Mouse (Mus musculus): ENCODE data around the gene Gldc. TPM values are rescaled to one million over a fixed set of nuclear protein-coding genes. Genes with fewer than 3 reads are reported as not detected.

The Gldc gene
- not detected for polyA plus RNA-seq (2015; fragmentation: Illumina TruSeq; extraction: RNeasy Lipid Tissue Mini Kit (QIAGEN cat#74804); ENCODE audit: insufficient read depth, low replicate concordance)

GRCm38 (mm10) chr19:30174919-30175571 is at the start of gene Gldc:
Gene Gldc, minus strand, starts transcription at chr19:30175429.

Other genes starting within 250 kb of the Gldc start
- gene Trpd52l3, start 171.6 kb downstream of the Gldc start, polyA plus RNA-seq (2015; fragmentation: Illumina TruSeq; extraction: RNeasy Lipid Tissue Mini Kit (QIAGEN cat#74804); ENCODE audit: insufficient read depth, low replicate concordance) = not detected
- 82.6 TPM for gene Uhrf2, start 144.9 kb downstream of the Gldc start, polyA plus RNA-seq (2015; fragmentation: Illumina TruSeq; extraction: RNeasy Lipid Tissue Mini Kit (QIAGEN cat#74804); ENCODE audit: insufficient read depth, low replicate concordance)
- gene Mbl2, start 57.5 kb upstream of the Gldc start, polyA plus RNA-seq (2015; fragmentation: Illumina TruSeq; extraction: RNeasy Lipid Tissue Mini Kit (QIAGEN cat#74804); ENCODE audit: insufficient read depth, low replicate concordance) = not detected